Mouse (Mus musculus): ENCODE measurements around the gene Gm26620. TPM values are rescaled to one million over a fixed set of nuclear protein-coding genes. Genes with fewer than 3 reads are reported as not detected.

Gene Gm26620
- polyA plus RNA-seq (2015; fragmentation: Nextera tagmentation; extraction: Ambion mirVana): 0.22 and 0.31 TPM in 2 replicates

DNA sequence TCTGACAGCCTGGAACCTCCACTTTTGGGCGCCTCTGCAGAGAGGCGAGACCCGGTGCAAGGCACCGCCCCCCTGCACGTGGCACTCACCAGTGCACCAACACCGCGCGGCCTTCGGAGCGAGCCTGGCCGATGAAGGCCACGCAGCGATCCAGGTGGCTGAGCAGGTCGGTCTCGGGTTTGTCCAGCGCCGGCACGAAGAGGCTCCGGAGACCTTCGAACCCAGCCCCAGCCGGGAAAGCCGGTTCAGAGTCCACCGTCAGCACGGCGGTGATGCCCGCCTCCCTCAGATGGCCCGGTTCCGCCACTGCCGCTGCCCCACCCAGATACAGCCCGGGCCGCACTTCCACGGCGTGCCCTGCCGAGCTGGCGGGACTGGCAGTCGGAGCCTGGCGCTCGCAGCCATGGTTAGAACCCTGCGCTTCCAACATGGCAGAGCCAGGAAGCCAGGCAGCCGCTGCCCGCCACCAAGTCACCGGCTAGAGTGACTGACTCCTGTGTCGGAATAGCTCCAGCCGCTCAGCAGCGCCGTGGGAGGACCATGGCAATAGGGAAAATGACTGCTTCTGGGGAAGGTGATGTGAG, at the start of gene Gm26620, which contains the start of gene Dusp12:
Gene Gm26620 (plus strand): TSS at position 88 of the 584 bp plus-strand sequence.
Gene Dusp12 (minus strand): TSS at position 563 of the 584 bp plus-strand sequence.
- Histone ChIP-seq H3K4me2 (peak within 1 kb of the TSS; percentile 62), H3K27me3 (no peaks in the 10 kb centered on the region), H3K9me3 (replicated peaks) (no peaks in the 10 kb centered on the region), H3K4me3 (replicated peaks) (peak within 1 kb of the TSS; percentile 86), H3K4me1 (peaks cover 19% of the 10 kb centered on the region), H3K9ac (peak within 1 kb of the TSS; percentile 81), H3K36me3 (peaks cover 16% of the 10 kb centered on the region), H3K27ac (peak within 1 kb of the TSS; percentile 91)
- ATAC-seq (replicated peaks; ENCODE audit: low FRiP score): peak; percentile 94
- WGBS: under 1% methylated on average over 46 of the region's 46 CpGs

DNA sequence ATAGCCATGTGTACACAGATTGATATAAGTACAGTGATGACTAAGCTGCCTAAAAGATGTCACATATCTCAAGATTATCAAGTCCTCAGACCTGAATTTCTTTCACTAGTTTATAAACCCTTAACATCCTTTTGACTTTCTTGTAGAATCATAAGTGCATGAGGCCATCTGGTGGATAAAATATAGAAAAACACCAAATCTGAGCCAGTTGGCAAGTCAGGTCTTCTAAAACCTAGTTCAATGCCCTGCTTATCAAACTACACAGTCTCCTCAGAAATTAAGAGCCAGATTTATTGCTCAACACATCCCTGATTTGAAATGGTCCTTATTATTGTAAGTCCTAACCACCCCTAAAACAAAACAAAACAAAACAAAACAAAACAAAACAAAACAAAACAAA, 45.2 kb upstream of the Gm26620 start:
- H3K36me3 ChIP-seq: peaks cover 22% of the 10 kb centered on the region; the same call in 1 of the 2 replicates
- H3K27ac ChIP-seq: no peak overlapping the region
- H3K9me3 ChIP-seq (replicated peaks): no peaks in the 10 kb centered on the region
- H3K4me2 ChIP-seq: no peak overlapping the region
- H3K4me3 ChIP-seq (replicated peaks): no peak overlapping the region
- no peaks in the 10 kb centered on the region for H3K4me1 ChIP-seq
- ATAC-seq (replicated peaks; ENCODE audit: low FRiP score): no peak
- no peaks in the 10 kb centered on the region for H3K27me3 ChIP-seq
- H3K9ac ChIP-seq: no peak overlapping the region

DNA sequence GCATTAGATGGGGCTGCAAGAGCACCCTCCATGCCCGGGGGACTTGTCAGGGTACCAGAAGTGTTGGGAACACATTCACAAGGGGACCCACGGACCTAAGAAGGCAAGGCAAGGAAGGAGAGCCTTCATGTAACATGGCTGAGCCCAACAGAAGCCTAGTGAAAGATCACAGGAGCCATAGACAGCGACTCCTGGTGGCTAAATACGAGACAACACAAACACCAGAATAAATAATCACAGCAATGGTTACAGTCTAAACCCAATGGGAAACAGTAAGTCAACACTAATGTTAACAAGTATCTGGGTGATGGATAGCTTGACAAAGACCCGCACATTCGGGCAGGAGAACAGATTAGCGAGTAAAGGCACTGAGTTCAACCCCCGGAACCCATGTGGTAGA, 40.5 kb upstream of the Gm26620 start:
- no peak overlapping the region for H3K4me2 ChIP-seq
- peaks cover 14% of the 10 kb centered on the region; the same call in 1 of the 2 replicates for H3K36me3 ChIP-seq
- no peak for ATAC-seq (replicated peaks; ENCODE audit: low FRiP score)
- no peaks in the 10 kb centered on the region for H3K27me3 ChIP-seq
- H3K4me3 ChIP-seq (replicated peaks): no peak overlapping the region
- H3K9me3 ChIP-seq (replicated peaks): no peaks in the 10 kb centered on the region
- H3K4me1 ChIP-seq: no peaks in the 10 kb centered on the region
- 54% methylated on average over 8 of the region's 8 CpGs for WGBS
- H3K9ac ChIP-seq: no peak overlapping the region
- H3K27ac ChIP-seq: no peak overlapping the region

DNA sequence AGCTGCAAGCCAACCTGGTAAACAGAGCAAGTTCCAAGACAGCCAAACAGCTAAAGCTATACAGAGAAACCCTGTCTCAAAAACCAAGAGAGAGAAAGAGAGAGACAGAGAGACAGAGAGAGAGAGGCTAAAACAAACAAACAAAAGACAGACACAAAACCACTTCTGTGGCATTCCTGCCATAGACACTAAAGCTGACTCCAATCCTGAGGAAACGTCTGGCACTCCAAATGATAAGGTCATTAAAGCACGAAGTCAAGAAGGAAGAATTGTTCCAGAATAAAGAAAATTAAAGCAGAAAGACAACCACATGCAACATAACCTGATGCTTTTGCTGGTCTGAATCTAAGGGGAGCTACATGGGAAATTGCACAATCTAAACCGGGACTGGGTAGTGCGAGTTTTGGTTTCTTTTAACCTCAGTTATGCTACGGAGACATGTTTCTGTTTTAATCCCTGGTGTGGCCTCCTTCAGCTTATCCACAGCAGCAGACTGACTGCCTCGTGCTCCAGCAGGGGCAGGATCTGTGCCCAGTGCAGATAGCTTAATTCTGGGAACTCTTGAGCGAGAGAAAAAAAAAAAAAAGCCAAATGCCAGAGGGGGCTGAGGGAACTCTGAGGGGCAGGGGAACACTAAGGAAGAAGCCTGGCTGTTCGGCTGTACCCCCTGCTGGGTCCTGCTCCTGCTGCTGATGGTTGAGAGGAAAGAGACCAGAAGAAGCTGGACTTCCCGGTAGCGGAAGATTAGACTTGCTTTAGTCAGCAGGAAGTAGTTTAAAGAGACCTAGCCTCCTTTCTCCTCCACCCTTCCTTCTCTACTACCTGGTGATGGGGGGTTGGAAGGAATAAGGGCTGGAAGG, 39.2 kb upstream of the Gm26620 start:
- ATAC-seq (replicated peaks; ENCODE audit: low FRiP score): no peak
- no peak overlapping the region for H3K4me3 ChIP-seq (replicated peaks)
- WGBS: 61% methylated on average over 10 of the region's 10 CpGs
- H3K27me3 ChIP-seq: no peaks in the 10 kb centered on the region
- H3K27ac ChIP-seq: no peak overlapping the region
- no peak overlapping the region for H3K4me2 ChIP-seq
- no peaks in the 10 kb centered on the region for H3K4me1 ChIP-seq
- H3K36me3 ChIP-seq: peaks cover 12% of the 10 kb centered on the region; the same call in 1 of the 2 replicates
- H3K9me3 ChIP-seq (replicated peaks): no peaks in the 10 kb centered on the region
- no peak overlapping the region for H3K9ac ChIP-seq

DNA sequence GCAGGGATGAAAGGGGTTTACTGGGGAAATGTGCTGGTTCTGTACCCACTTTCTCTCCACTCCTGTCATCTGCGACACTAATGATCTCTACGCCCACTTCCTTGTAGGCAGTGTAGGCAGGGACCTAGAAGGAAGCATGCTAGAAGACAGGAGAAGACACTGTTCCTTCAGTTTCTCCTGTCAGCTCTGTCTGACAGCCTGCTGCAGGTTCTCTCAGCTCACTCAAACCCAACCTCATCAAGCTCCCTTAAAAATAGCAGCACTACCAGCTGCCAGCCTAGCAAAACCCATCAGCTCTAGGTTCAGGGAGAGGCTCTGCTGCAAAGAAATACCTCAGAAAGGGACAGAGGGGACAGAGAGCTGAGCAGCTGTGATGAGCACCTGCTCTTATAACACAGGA, 34.9 kb upstream of the Gm26620 start:
- H3K4me2 ChIP-seq: no peak overlapping the region
- no peak overlapping the region for H3K9ac ChIP-seq
- no peak for ATAC-seq (replicated peaks; ENCODE audit: low FRiP score)
- H3K27me3 ChIP-seq: no peaks in the 10 kb centered on the region
- H3K36me3 ChIP-seq: peaks cover 7% of the 10 kb centered on the region; the same call in 1 of the 2 replicates
- no peaks in the 10 kb centered on the region for H3K4me1 ChIP-seq
- H3K4me3 ChIP-seq (replicated peaks): no peak overlapping the region
- H3K27ac ChIP-seq: no peak overlapping the region
- H3K9me3 ChIP-seq (replicated peaks): no peaks in the 10 kb centered on the region
- WGBS: 90% methylated on average over 2 of the region's 2 CpGs

DNA sequence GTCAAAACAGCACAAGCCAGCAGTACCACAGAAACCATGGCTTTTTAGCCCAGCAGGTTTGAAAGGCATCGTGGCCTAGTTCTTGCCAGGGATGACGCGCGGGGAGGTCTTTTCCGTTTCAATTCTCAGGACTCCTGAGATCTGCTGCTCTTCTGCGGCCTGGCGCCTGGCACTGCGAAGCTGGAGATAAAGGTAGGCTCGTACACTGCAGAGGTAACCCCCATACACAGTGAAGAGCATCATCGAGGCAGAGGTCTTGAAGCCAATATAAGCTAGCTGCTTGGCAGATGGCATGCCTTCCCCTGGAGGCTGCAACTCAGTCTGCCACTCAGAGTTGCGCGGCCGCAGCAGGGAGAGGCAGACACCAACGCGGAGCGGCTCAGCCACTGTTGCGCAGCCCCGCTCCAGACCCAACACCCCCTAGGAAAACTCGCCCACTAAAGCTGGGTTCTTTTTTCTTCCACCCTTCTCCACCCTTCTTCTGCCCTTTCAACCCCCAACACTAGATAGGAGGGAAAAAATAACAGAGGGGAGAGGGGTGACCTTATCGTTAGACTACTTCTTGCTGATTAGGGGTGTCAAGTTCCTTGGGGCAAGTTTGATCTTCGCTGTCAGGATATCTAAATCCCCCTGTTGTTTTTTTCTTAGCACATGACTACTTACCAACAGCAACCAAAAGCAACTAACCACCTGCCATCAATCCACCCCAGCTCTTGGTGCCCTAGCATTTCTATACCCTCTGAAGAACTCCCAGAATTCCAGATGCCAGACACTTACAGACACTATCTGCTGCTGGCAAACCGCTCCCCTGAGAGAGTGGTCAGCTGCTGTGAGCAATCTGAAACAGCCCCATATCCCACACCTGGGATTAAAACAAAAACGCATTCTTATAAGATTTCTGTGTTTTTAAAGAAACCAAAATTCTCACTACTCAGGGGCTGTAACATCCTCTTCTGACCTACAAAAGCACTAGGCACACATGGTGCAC, 33.9 kb upstream of the Gm26620 start:
- Histone ChIP-seq H3K27ac (no peak overlapping the region), H3K4me2 (no peak overlapping the region), H3K27me3 (no peaks in the 10 kb centered on the region), H3K4me3 (replicated peaks) (no peak overlapping the region), H3K4me1 (no peaks in the 10 kb centered on the region), H3K9ac (no peak overlapping the region), H3K36me3 (peaks cover 7% of the 10 kb centered on the region; the same call in 1 of the 2 replicates), H3K9me3 (replicated peaks) (no peaks in the 10 kb centered on the region)
- 88% methylated on average over 23 of the region's 23 CpGs for WGBS
- no peak for ATAC-seq (replicated peaks; ENCODE audit: low FRiP score)

DNA sequence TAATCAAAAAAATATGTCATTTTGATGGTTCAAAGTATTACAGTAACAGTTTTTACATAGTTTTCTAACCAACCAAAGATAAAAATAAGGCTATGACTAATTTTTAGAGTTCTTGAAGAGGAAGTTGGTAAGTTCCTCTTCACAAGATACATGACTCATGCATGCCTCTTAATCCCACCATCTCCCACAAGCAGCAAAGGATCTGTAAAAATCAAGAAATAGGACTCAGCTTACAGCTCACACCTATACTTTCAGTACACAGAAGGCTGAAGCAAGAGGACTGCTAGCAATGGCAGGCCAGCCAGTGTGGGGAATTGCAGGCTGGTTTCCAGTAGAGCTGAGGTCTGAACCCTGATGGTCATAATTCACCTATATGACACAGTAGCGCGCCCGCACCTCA, 31.3 kb upstream of the Gm26620 start:
- H3K4me3 ChIP-seq (replicated peaks): no peak overlapping the region
- H3K4me2 ChIP-seq: no peak overlapping the region
- no peak for ATAC-seq (replicated peaks; ENCODE audit: low FRiP score)
- no peaks in the 10 kb centered on the region for H3K27me3 ChIP-seq
- 90% methylated on average over 3 of the region's 3 CpGs for WGBS
- no peak overlapping the region for H3K9ac ChIP-seq
- H3K36me3 ChIP-seq: peaks cover 7% of the 10 kb centered on the region; the same call in 1 of the 2 replicates
- H3K27ac ChIP-seq: no peak overlapping the region
- no peaks in the 10 kb centered on the region for H3K4me1 ChIP-seq
- H3K9me3 ChIP-seq (replicated peaks): no peaks in the 10 kb centered on the region

DNA sequence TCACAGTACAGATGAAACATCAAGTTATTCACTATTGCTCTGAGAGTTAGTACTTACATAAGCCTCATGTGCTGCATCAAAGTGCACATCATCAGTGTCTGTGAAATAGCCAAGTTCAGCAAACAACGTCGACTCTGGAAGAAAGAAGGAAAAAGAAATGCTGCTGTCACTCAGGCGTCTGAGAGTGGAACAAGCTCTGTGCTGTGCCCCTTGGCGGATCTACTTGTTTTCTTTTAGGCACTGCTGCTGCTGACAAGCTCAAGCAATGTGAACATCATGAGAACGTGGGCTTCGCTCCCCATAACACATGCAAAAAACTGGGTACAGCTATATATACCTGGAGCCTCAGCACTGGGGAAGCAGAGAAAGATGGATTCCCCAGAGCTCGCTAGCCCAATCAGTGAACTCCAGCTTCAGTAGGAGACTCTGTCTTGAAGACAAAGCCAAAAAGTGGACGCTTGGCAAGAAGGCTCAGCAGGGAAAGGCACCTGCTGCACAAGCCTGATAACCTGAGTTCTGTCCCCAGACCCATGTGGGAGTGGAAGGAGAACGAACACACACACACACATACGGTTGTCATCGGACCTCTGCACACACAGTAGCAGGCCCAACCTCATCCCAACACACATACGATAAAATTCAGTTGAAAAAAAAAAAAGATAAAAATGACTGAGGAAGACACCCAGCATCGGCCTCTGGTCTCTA, 29.7 kb upstream of the Gm26620 start:
- Histone ChIP-seq H3K4me1 (no peaks in the 10 kb centered on the region), H3K36me3 (peaks cover 6% of the 10 kb centered on the region; the same call in 1 of the 2 replicates), H3K9me3 (replicated peaks) (no peaks in the 10 kb centered on the region), H3K27me3 (no peaks in the 10 kb centered on the region), H3K4me2 (no peak overlapping the region), H3K27ac (no peak overlapping the region), H3K4me3 (replicated peaks) (no peak overlapping the region), H3K9ac (no peak overlapping the region)
- ATAC-seq (replicated peaks; ENCODE audit: low FRiP score): no peak
- WGBS: 90% methylated on average over 13 of the region's 13 CpGs

DNA sequence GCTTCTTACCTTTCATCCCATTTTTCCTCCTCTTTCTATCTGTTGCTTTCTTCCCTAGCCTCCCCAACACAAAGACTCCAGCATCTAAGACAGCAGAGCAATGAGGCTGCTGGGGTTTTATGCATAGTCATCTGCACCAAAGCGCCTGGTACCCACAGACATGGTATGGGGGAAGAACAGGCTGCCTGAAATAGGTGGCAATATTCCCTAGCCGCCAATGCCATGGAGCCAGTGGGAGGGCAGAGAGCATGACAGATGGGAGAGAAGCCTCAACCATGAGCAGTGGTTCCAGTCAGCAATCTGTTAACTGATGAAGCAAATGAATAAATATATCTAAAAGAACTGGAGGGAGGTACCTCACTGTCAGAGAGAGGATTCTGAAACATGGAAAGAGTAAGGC, 27.5 kb upstream of the Gm26620 start:
- ATAC-seq (replicated peaks; ENCODE audit: low FRiP score): no peak
- Histone ChIP-seq H3K4me3 (replicated peaks) (no peak overlapping the region), H3K27ac (no peak overlapping the region), H3K9ac (no peak overlapping the region), H3K4me2 (no peak overlapping the region), H3K9me3 (replicated peaks) (no peaks in the 10 kb centered on the region), H3K27me3 (no peaks in the 10 kb centered on the region), H3K4me1 (peaks cover 5% of the 10 kb centered on the region; the same call in 1 of the 2 replicates), H3K36me3 (no peaks in the 10 kb centered on the region)
- WGBS: 84% methylated on average over 2 of the region's 2 CpGs

DNA sequence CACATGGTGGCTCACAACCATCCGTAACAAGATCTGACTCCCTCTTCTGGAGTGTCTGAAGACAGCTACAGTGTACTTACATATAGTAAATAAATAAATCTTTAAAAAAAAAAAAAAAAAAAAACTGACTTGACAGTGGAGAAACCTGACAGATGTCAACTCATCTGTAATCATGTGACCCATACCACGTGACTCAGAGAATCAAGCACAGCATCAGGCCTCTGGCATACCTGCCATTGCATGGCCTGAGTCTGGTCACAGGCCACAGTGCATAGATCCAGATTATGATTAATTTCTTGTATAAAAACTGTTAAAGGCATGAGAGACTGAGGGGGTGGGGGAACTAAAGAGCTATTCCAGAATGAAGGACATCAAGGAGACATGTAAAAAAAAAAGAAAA, 26.0 kb upstream of the Gm26620 start:
- Histone ChIP-seq H3K4me3 (replicated peaks) (no peak overlapping the region), H3K36me3 (no peaks in the 10 kb centered on the region), H3K27me3 (no peaks in the 10 kb centered on the region), H3K4me1 (peaks cover 11% of the 10 kb centered on the region; the same call in 1 of the 2 replicates), H3K27ac (no peak overlapping the region), H3K9me3 (replicated peaks) (no peaks in the 10 kb centered on the region), H3K4me2 (no peak overlapping the region), H3K9ac (no peak overlapping the region)
- 84% methylated on average over 2 of the region's 2 CpGs for WGBS
- ATAC-seq (replicated peaks; ENCODE audit: low FRiP score): no peak
